Mouse (Mus musculus) embryonic facial prominence, embryonic 14.5 days (tissue): ENCODE results near the gene Hspa1b. TPM values are rescaled to one million over a fixed set of nuclear protein-coding genes. Genes with fewer than 3 reads are reported as not detected.

Experiments
- ATAC-seq: fragments of 200-750 bp; cut with Nextera tagmentation; 2 replicates; pipeline ENCODE4 v1.8.0; 2017; ENCODE audit warnings: low read depth, moderate number of reproducible peaks, moderate TSS enrichment
- DNase-seq: peaks from one replicate; pipeline ENCODE4 v3.0.0-alpha.2; 2015; ENCODE audit warnings: low spot score
- H3K27ac ChIP-seq: fragments of 300-500 bp; sonication (generic); replicated peaks from 2 replicates; pipeline ENCODE4 v1.5.1; 2014; ENCODE audit warnings: low read depth, mild to moderate bottlenecking, low read length, moderate library complexity
- H3K27me3 ChIP-seq: fragments of 300-500 bp; sonication (generic); replicated peaks from 2 replicates; pipeline ENCODE4 v1.6.1; 2014; ENCODE audit warnings: low read length; ENCODE audit not compliant: control insufficient read depth, insufficient read depth
- H3K36me3 ChIP-seq: fragments of 300-500 bp; sonication (generic); 2 replicates; pipeline ENCODE4 v1.6.1; 2014; ENCODE audit warnings: low read length, mixed read lengths; ENCODE audit not compliant: control insufficient read depth, insufficient read depth
- H3K4me1 ChIP-seq: fragments of 300-500 bp; sonication (generic); 2 replicates; pipeline ENCODE4 v1.6.1; 2014; ENCODE audit warnings: antibody characterized with exemption, low read length; ENCODE audit not compliant: control insufficient read depth, insufficient read depth
- H3K4me2 ChIP-seq: fragments of 300-500 bp; sonication (generic); 2 replicates; pipeline ENCODE4 v1.6.1; 2014; ENCODE audit warnings: low read depth, mild to moderate bottlenecking, low read length, moderate library complexity, mixed read lengths
- H3K4me3 ChIP-seq: fragments of 300-500 bp; sonication (generic); 2 replicates; pipeline ENCODE4 v1.5.1; 2014; ENCODE audit warnings: low read depth, mild to moderate bottlenecking, low read length
- H3K9ac ChIP-seq: fragments of 300-500 bp; sonication (generic); 2 replicates; pipeline ENCODE4 v1.6.1; 2014; ENCODE audit warnings: low read depth, mild to moderate bottlenecking, low read length, moderate library complexity, mixed read lengths
- H3K9me3 ChIP-seq: fragments of 300-500 bp; sonication (generic); 2 replicates; pipeline ENCODE4 v1.6.1; 2016; ENCODE audit warnings: low read length; ENCODE audit not compliant: control insufficient read depth
- WGBS: fragments of 180-500 bp; shearing (Covaris S2); extraction: QIAGEN DNeasy Blood & Tissue Kit; methylation state at CpG from one replicate; pipeline ENCODE4 v1.1.7; 2014; 5-methylcytosine and 5-hydroxymethylcytosine counted together
- polyA plus RNA-seq: library from polyadenylated mRNA; unstranded; fragments of >200 nt; fragmentation: Nextera tagmentation; extraction: Ambion mirVana; gene quantifications from 2 replicates; pipeline ENCODE4 v1.2.1, GENCODE M21; 2014

Gene Hspa1b
- polyA plus RNA-seq, 1 experiment from 2014 or later = 2.3 TPM

GRCm38 (mm10) chr17:34917188-34917587 lies 41.9 kb downstream of the Hspa1b start:
- Histone ChIP-seq H3K4me3 (no peak overlapping the region), H3K27ac (no peak overlapping the region), H3K4me2 (no peak overlapping the region), H3K36me3 (peaks cover 20% of the 10 kb centered on the region), H3K4me1 (no peaks in the 10 kb centered on the region), H3K9ac (no peak overlapping the region), H3K27me3 (no peaks in the 10 kb centered on the region), H3K9me3 (no peaks in the 10 kb centered on the region)
- DNase-seq = no peak
- ATAC-seq = no peak
- 73% methylated on average over 9 of the region's 9 CpGs for WGBS

GRCm38 (mm10) chr17:34916316-34916715 lies 42.7 kb downstream of the Hspa1b start:
- Histone ChIP-seq H3K27me3 (no peaks in the 10 kb centered on the region), H3K9ac (no peak overlapping the region), H3K9me3 (no peaks in the 10 kb centered on the region), H3K4me3 (no peak overlapping the region), H3K4me2 (no peak overlapping the region), H3K4me1 (no peaks in the 10 kb centered on the region), H3K36me3 (peaks cover 28% of the 10 kb centered on the region), H3K27ac (no peak overlapping the region)
- WGBS = 85% methylated on average over 5 of the region's 5 CpGs
- DNase-seq (no peak), ATAC-seq (no peak)

GRCm38 (mm10) chr17:34915410-34915831 lies 43.6 kb downstream of the Hspa1b start:
- Histone ChIP-seq H3K9me3 (no peaks in the 10 kb centered on the region), H3K27ac (0 out of 2 replicates have a peak overlapping the region, but pooled peaks have one; percentile 10), H3K36me3 (peaks cover 37% of the 10 kb centered on the region), H3K27me3 (no peaks in the 10 kb centered on the region), H3K4me1 (no peaks in the 10 kb centered on the region), H3K4me3 (no peak overlapping the region), H3K4me2 (no peak overlapping the region), H3K9ac (0 out of 2 replicates have a peak overlapping the region, but pooled peaks have one; percentile 14)
- no peak for DNase-seq
- whole genome bisulfite sequencing = 18% methylated on average over 5 of the region's 11 CpGs
- ATAC-seq = no peak

GRCm38 (mm10) chr17:34913930-34914665 lies 44.9 kb downstream of the Hspa1b start, which contains the start of gene Slc44a4:
Slc44a4 (plus strand) TSS chr17:34914466.
- no peaks in the 10 kb centered on the region for H3K27me3 ChIP-seq
- H3K4me1 ChIP-seq = no peaks in the 10 kb centered on the region
- H3K27ac ChIP-seq = no peak within 1 kb of the TSS
- no peak for DNase-seq
- H3K4me2 ChIP-seq = no peak within 1 kb of the TSS
- no peak; the same call in 1 of the 2 replicates for ATAC-seq
- peaks cover 50% of the 10 kb centered on the region for H3K36me3 ChIP-seq
- H3K4me3 ChIP-seq = no peak within 1 kb of the TSS
- H3K9me3 ChIP-seq = no peaks in the 10 kb centered on the region
- peak within 1 kb of the TSS; percentile 15; the same call in 1 of the 2 replicates for H3K9ac ChIP-seq
- 36% methylated on average over 18 of the region's 18 CpGs for WGBS

GRCm38 (mm10) chr17:34911945-34912351 lies 47.1 kb downstream of the Hspa1b start:
- no peak overlapping the region for H3K4me3 ChIP-seq
- 47% methylated on average over 5 of the region's 5 CpGs for WGBS
- peaks cover 72% of the 10 kb centered on the region for H3K36me3 ChIP-seq
- H3K4me2 ChIP-seq = no peak overlapping the region
- ATAC-seq (peak; percentile 68), DNase-seq (peak; percentile 71)
- no peak overlapping the region for H3K9ac ChIP-seq
- no peaks in the 10 kb centered on the region for H3K27me3 ChIP-seq
- no peak overlapping the region for H3K27ac ChIP-seq
- H3K4me1 ChIP-seq = no peaks in the 10 kb centered on the region
- H3K9me3 ChIP-seq = no peaks in the 10 kb centered on the region

- H3K9ac ChIP-seq = no peak overlapping the region
- no peak for ATAC-seq
These were observed 48.1 kb downstream of the Hspa1b start for GRCm38 (mm10) chr17:34910982-34911381.

More at GRCm38 (mm10) chr17:34910982-34911381, 48.1 kb downstream of the Hspa1b start:
- Histone ChIP-seq H3K4me1 (no peaks in the 10 kb centered on the region), H3K27me3 (no peaks in the 10 kb centered on the region), H3K9me3 (no peaks in the 10 kb centered on the region), H3K36me3 (peaks cover 82% of the 10 kb centered on the region), H3K4me3 (no peak overlapping the region), H3K27ac (no peak overlapping the region), H3K4me2 (no peak overlapping the region)
- no peak for DNase-seq
- 88% methylated on average over 10 of the region's 10 CpGs for WGBS

Other genes with a start within 250 kb of the Hspa1b start
- gene C4b, start 215.4 kb downstream of the Hspa1b start, polyA plus RNA-seq = 0.93 and 1.1 TPM in 2 replicates
- gene Cyp21a1, start 154.7 kb downstream of the Hspa1b start, polyA plus RNA-seq = not detected in 2 replicates
- 21.1 and 21.7 TPM in 2 replicates for gene Stk19, start 122.3 kb downstream of the Hspa1b start, polyA plus RNA-seq
- 53.0 and 54.2 TPM in 2 replicates for gene Dxo, start 122.2 kb downstream of the Hspa1b start, polyA plus RNA-seq
- gene Skiv2l, start 109.0 kb downstream of the Hspa1b start, polyA plus RNA-seq = 38.9 and 46.6 TPM in 2 replicates
- 85.8 and 99.8 TPM in 2 replicates for gene Nelfe, start 108.8 kb downstream of the Hspa1b start, polyA plus RNA-seq
- gene Cfb, start 96.7 kb downstream of the Hspa1b start, polyA plus RNA-seq = 1.8 and 2.2 TPM in 2 replicates
- gene Zbtb12, start 79.8 kb downstream of the Hspa1b start, polyA plus RNA-seq = 0.83 and 1.0 TPM in 2 replicates
- gene Gm20547, start 77.2 kb downstream of the Hspa1b start, polyA plus RNA-seq = not detected in 2 replicates
- 4.0 and 5.6 TPM in 2 replicates for gene C2, start 61.0 kb downstream of the Hspa1b start, polyA plus RNA-seq
- gene Ehmt2, start 60.8 kb downstream of the Hspa1b start, polyA plus RNA-seq = 61.0 and 65.7 TPM in 2 replicates
- gene Slc44a4, start 44.8 kb downstream of the Hspa1b start, polyA plus RNA-seq = 0.14 and 0.53 TPM in 2 replicates
- gene Neu1, start 28.0 kb downstream of the Hspa1b start, polyA plus RNA-seq = 15.0 and 15.4 TPM in 2 replicates
- gene Gm20481, start 10.7 kb upstream of the Hspa1b start, polyA plus RNA-seq = not detected in 2 replicates
- gene Hspa1a, start 12.9 kb upstream of the Hspa1b start, polyA plus RNA-seq = 7.3 TPM in 2 replicates
- 0.99 and 1.0 TPM in 2 replicates for gene Hspa1l, start 13.5 kb upstream of the Hspa1b start, polyA plus RNA-seq
- gene Lsm2, start 22.6 kb upstream of the Hspa1b start, polyA plus RNA-seq = 151 and 159 TPM in 2 replicates
- gene Vars, start 41.7 kb upstream of the Hspa1b start, polyA plus RNA-seq = 80.3 and 87.7 TPM in 2 replicates
- gene Vwa7, start 57.3 kb upstream of the Hspa1b start, polyA plus RNA-seq = 0.07 and 0.20 TPM in 2 replicates
- gene Sapcd1, start 68.8 kb upstream of the Hspa1b start, polyA plus RNA-seq = 12.2 and 16.5 TPM in 2 replicates
- gene Msh5, start 87.5 kb upstream of the Hspa1b start, polyA plus RNA-seq = 2.5 and 3.4 TPM in 2 replicates
- 90.9 and 96.9 TPM in 2 replicates for gene Clic1, start 90.7 kb upstream of the Hspa1b start, polyA plus RNA-seq
- 291 and 341 TPM in 2 replicates for gene Ddah2, start 99.8 kb upstream of the Hspa1b start, polyA plus RNA-seq
- 9.5 and 21.2 TPM in 2 replicates for gene Ly6g6c, start 106.2 kb upstream of the Hspa1b start, polyA plus RNA-seq
- gene Mpig6b, start 106.9 kb upstream of the Hspa1b start, polyA plus RNA-seq = 0.55 and 0.96 TPM in 2 replicates
- 9.4 and 11.8 TPM in 2 replicates for gene Ly6g6e, start 117.7 kb upstream of the Hspa1b start, polyA plus RNA-seq
- 0.46 and 1.4 TPM in 2 replicates for gene Ly6g6d, start 118.8 kb upstream of the Hspa1b start, polyA plus RNA-seq
- gene Ly6g6f, start 126.4 kb upstream of the Hspa1b start, polyA plus RNA-seq = 0.18 TPM in 1 of 2 replicates, not detected in the other
- gene Abhd16a, start 130.0 kb upstream of the Hspa1b start, polyA plus RNA-seq = 77.2 and 92.3 TPM in 2 replicates
- not detected in 2 replicates for gene Ly6g5c, start 149.0 kb upstream of the Hspa1b start, polyA plus RNA-seq
- gene Ly6g5b, start 156.2 kb upstream of the Hspa1b start, polyA plus RNA-seq = 0.41 and 0.70 TPM in 2 replicates
- 13.0 and 13.4 TPM in 2 replicates for gene Gpank1, start 162.2 kb upstream of the Hspa1b start, polyA plus RNA-seq
- gene Csnk2b, start 162.8 kb upstream of the Hspa1b start, polyA plus RNA-seq = 277 and 279 TPM in 2 replicates
- gene D17H6S53E, start 167.1 kb upstream of the Hspa1b start, polyA plus RNA-seq = 5.6 and 6.0 TPM in 2 replicates
- gene Apom, start 172.8 kb upstream of the Hspa1b start, polyA plus RNA-seq = 0.28 TPM in 1 of 2 replicates, not detected in the other
- gene Bag6, start 175.9 kb upstream of the Hspa1b start, polyA plus RNA-seq = 72.2 and 77.3 TPM in 2 replicates
- 151 and 172 TPM in 2 replicates for gene Prrc2a, start 205.7 kb upstream of the Hspa1b start, polyA plus RNA-seq
- gene Aif1, start 216.8 kb upstream of the Hspa1b start, polyA plus RNA-seq = 16.5 and 17.7 TPM in 2 replicates
- gene Lst1, start 229.2 kb upstream of the Hspa1b start, polyA plus RNA-seq = 22.2 and 26.9 TPM in 2 replicates
- gene Ltb, start 235.2 kb upstream of the Hspa1b start, polyA plus RNA-seq = 2.0 and 3.3 TPM in 2 replicates
- 0.62 and 0.74 TPM in 2 replicates for gene Tnf, start 242.8 kb upstream of the Hspa1b start, polyA plus RNA-seq
- 0.34 and 0.40 TPM in 2 replicates for gene Lta, start 246.1 kb upstream of the Hspa1b start, polyA plus RNA-seq